Mouse (Mus musculus) brain, embryonic 14.5 days (tissue): ENCODE data around the gene Pym1. TPM values are rescaled to one million over a fixed set of nuclear protein-coding genes. Genes with fewer than 3 reads are reported as not detected.
"Not testable (repeated sequence)": the region's sequence is repeated elsewhere in the genome, so short reads cannot be mapped to it uniquely, and the experiment has no call there.

ENCODE experiments used
- DNase-seq: peaks from one replicate; pipeline ENCODE4 v3.0.0-alpha.2; 2011; ENCODE audit warnings: low read depth
- CTCF ChIP-seq: fragments of 200-500 bp; IDR thresholded peaks from 2 replicates; pipeline ENCODE4 v1.5.1; 2012; ENCODE audit warnings: inconsistent platforms, mild to moderate bottlenecking, moderate library complexity, borderline replicate concordance; ENCODE audit not compliant: insufficient read depth, insufficient read length; ENCODE audit errors: extremely low read depth
- POLR2A ChIP-seq: fragments of 200-500 bp; IDR thresholded peaks from 2 replicates; pipeline ENCODE4 v1.6.1; 2012; ENCODE audit warnings: mild to moderate bottlenecking, inconsistent platforms, borderline replicate concordance; ENCODE audit not compliant: poor library complexity, insufficient read depth, insufficient read length, severe bottlenecking; ENCODE audit errors: extremely low read depth
- polyA plus RNA-seq: library from polyadenylated mRNA; depleted of rRNA; stranded (reverse); fragments of >200 nt; gene quantifications from 2 replicates; pipeline ENCODE4 v1.2.3, GENCODE M21; 2012; rRNA removed

The Pym1 gene
- polyA plus RNA-seq, result 58.2 and 65.4 TPM in 2 replicates

- DNase-seq, result peak; percentile 58
- no peak for TF ChIP-seq POLR2A
Measured at GRCm38 (mm10) chr10:128747646-128748251, at the start of gene Pym1. Pym1 (plus strand) TSS chr10:128747889.

GRCm38 (mm10) chr10:128699006-128699405 lies 48.7 kb upstream of the Pym1 start:
- TF ChIP-seq CTCF (no peak), POLR2A (no peak)
- no peak for DNase-seq

- TF ChIP-seq CTCF (no peak), POLR2A (no peak)
- no peak for DNase-seq
Measured at GRCm38 (mm10) chr10:128699611-128700010, 48.1 kb upstream of the Pym1 start.

GRCm38 (mm10) chr10:128700712-128701111 lies 47.0 kb upstream of the Pym1 start:
- no peak for DNase-seq

GRCm38 (mm10) chr10:128702328-128703007 lies 45.2 kb upstream of the Pym1 start:
- TF ChIP-seq POLR2A (no peak), CTCF (no peak)
- no peak for DNase-seq

More at GRCm38 (mm10) chr10:128700712-128701111, 47.0 kb upstream of the Pym1 start:
- TF ChIP-seq CTCF (no peak), POLR2A (no peak)

GRCm38 (mm10) chr10:128703895-128704294 lies 43.8 kb upstream of the Pym1 start, which contains the start of gene Pmel:
Pmel (plus strand) TSS chr10:128704195.
- DNase-seq, result no peak

GRCm38 (mm10) chr10:128704491-128705316 lies 43.0 kb upstream of the Pym1 start, which contains the start of gene Cdk2:
Cdk2 (minus strand) TSS chr10:128705031.
- DNase-seq, result peak; percentile 96
- TF ChIP-seq POLR2A (peak; percentile 22; the same call in 1 of the 2 replicates), CTCF (no peak)

More at GRCm38 (mm10) chr10:128703895-128704294, 43.8 kb upstream of the Pym1 start, which contains the start of gene Pmel:
- no peak for TF ChIP-seq CTCF
- TF ChIP-seq POLR2A, result no peak

- DNase-seq, result no peak
- TF ChIP-seq POLR2A (no peak), CTCF (no peak)
Measured at GRCm38 (mm10) chr10:128705317-128705693, 42.4 kb upstream of the Pym1 start.

- not testable (repeated sequence) for DNase-seq
Measured at GRCm38 (mm10) chr10:128711318-128711717, 36.4 kb upstream of the Pym1 start.

- TF ChIP-seq CTCF (no peak), POLR2A (no peak)
- no peak for DNase-seq
Measured at GRCm38 (mm10) chr10:128715559-128716537, 31.8 kb upstream of the Pym1 start.

GRCm38 (mm10) chr10:128725466-128725865 lies 22.2 kb upstream of the Pym1 start:
- DNase-seq, result not testable (repeated sequence)

GRCm38 (mm10) chr10:128728059-128728458 lies 19.6 kb upstream of the Pym1 start:
- no peak for DNase-seq
- TF ChIP-seq CTCF (no peak), POLR2A (no peak)
